Mouse (Mus musculus) midbrain, embryonic 14.5 days (tissue): ENCODE measurements around the gene Apip. TPM values are rescaled to one million over a fixed set of nuclear protein-coding genes. Genes with fewer than 3 reads are reported as not detected.

Source experiments
- ATAC-seq: fragments of 200-750 bp; cut with Nextera tagmentation; 2 replicates; pipeline ENCODE4 v1.8.0; 2017; ENCODE audit warnings: moderate number of reproducible peaks, moderate library complexity; ENCODE audit not compliant: low FRiP score, low TSS enrichment
- DNase-seq: peaks from one replicate; pipeline ENCODE4 v3.0.0-alpha.2; 2015
- H3K27ac ChIP-seq: fragments of 300-500 bp; sonication (generic); replicated peaks from 2 replicates; pipeline ENCODE4 v1.5.1; 2014; ENCODE audit warnings: mild to moderate bottlenecking, low read depth, low read length, moderate library complexity
- H3K27me3 ChIP-seq: fragments of 300-500 bp; sonication (generic); 2 replicates; pipeline ENCODE4 v1.6.1; 2014; ENCODE audit warnings: low read length, control low read depth, mixed read lengths; ENCODE audit not compliant: control insufficient read depth, insufficient read depth
- H3K36me3 ChIP-seq: fragments of 300-500 bp; sonication (generic); 2 replicates; pipeline ENCODE4 v1.6.1; 2014; ENCODE audit warnings: low read length, control low read depth; ENCODE audit not compliant: control insufficient read depth, insufficient read depth
- H3K4me1 ChIP-seq: fragments of 300-500 bp; sonication (generic); 2 replicates; pipeline ENCODE4 v1.6.1; 2014; ENCODE audit warnings: mild to moderate bottlenecking, antibody characterized with exemption, low read length, control low read depth; ENCODE audit not compliant: control insufficient read depth, insufficient read depth
- H3K4me2 ChIP-seq: fragments of 300-500 bp; sonication (generic); 2 replicates; pipeline ENCODE4 v1.6.1; 2014; ENCODE audit warnings: mild to moderate bottlenecking, low read length, moderate library complexity
- H3K4me3 ChIP-seq: fragments of 300-500 bp; sonication (generic); replicated peaks from 2 replicates; pipeline ENCODE4 v1.5.1; 2014; ENCODE audit warnings: low read depth, low read length
- H3K9ac ChIP-seq: fragments of 300-500 bp; sonication (generic); replicated peaks from 2 replicates; pipeline ENCODE4 v1.6.1; 2014; ENCODE audit warnings: mild to moderate bottlenecking, low read length, moderate library complexity
- H3K9me3 ChIP-seq: fragments of 300-500 bp; sonication (generic); 2 replicates; pipeline ENCODE4 v1.6.1; 2016; ENCODE audit warnings: low read length, control low read depth, mixed read lengths; ENCODE audit not compliant: control insufficient read depth
- WGBS: fragments of 180-500 bp; shearing (Covaris S2); extraction: QIAGEN DNeasy Blood & Tissue Kit; methylation state at CpG from one replicate; pipeline ENCODE4 v1.1.7; 2014; 5-methylcytosine and 5-hydroxymethylcytosine counted together
- polyA plus RNA-seq: library from polyadenylated mRNA; unstranded; fragments of >200 nt; fragmentation: Nextera tagmentation; extraction: Ambion mirVana; gene quantifications from 2 replicates; pipeline ENCODE4 v1.2.1, GENCODE M21; 2014

The Apip gene
- polyA plus RNA-seq, 1 experiment from 2014 or later, result 48.2 TPM

DNA sequence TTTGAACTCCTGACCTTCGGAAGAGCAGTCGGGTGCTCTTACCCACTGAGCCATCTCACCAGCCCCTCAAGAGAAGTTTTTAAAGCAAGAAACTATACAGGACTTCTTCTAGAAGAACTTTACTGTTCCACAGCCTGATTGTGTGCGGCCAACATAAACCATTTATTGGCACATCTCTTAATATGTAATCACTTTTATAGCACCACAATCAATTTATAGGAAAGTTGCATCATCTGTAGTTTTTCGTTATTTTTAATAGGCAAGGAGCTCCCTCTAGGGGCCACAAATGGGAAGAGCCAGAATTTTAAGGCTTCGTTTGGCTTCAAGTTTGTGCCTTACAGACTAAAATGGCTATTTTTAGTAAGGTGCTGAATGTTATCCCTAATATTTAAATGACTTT lies 11.0 kb downstream of the Apip start:
- Histone ChIP-seq H3K9ac (no peak overlapping the region), H3K9me3 (no peaks in the 10 kb centered on the region), H3K27ac (no peak overlapping the region), H3K27me3 (no peaks in the 10 kb centered on the region), H3K36me3 (peaks cover 15% of the 10 kb centered on the region), H3K4me2 (no peak overlapping the region), H3K4me3 (no peak overlapping the region), H3K4me1 (no peaks in the 10 kb centered on the region)
- DNase-seq, result peak; percentile 73
- WGBS, result 67% methylated on average over 5 of the region's 5 CpGs
- no peak for ATAC-seq

DNA sequence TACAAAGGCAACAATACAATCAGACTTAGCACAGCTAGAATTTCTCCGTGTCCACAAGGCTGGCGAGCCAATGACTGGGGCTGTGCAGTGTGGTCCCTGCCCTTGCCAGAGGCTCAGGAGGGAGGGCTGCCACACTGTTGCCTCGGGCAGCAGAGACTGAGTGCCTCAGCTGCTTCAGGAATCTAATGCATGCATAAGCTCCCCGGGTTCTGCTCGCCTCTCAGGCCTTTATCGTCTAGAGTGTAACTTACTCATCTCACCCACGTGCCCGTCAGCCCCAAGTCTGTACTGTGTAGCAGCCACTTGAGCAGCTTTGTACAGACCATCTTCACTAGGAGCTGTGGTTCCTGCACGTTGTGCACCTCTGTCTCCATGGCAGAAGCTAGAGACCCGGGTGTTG lies 12.2 kb downstream of the Apip start:
- WGBS, result 61% methylated on average over 10 of the region's 10 CpGs
- Histone ChIP-seq H3K27ac (no peak overlapping the region), H3K4me1 (no peaks in the 10 kb centered on the region), H3K9me3 (no peaks in the 10 kb centered on the region), H3K4me3 (no peak overlapping the region), H3K27me3 (no peaks in the 10 kb centered on the region), H3K36me3 (peaks cover 16% of the 10 kb centered on the region), H3K4me2 (no peak overlapping the region), H3K9ac (no peak overlapping the region)
- ATAC-seq, result no peak
- peak; percentile 13 for DNase-seq

DNA sequence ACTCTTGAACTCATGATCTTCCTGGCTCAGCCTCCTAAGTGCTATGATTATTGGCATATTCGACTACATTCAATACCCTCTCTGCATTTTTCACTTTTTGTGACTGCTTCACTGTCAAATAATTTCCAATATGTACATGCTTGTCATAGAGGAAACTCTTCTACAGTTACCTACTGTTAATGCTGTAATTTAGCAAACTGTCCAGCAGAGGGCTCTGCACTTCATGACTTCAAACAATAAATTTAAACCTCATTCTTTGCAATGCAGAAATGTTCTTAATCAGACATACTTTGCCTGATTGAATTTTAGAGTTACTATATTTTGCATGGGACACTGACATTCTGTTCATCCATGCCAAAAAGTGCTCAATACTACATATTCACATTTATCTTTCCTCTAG lies 13.0 kb downstream of the Apip start:
- Histone ChIP-seq H3K4me2 (no peak overlapping the region), H3K27me3 (no peaks in the 10 kb centered on the region), H3K27ac (no peak overlapping the region), H3K36me3 (peaks cover 16% of the 10 kb centered on the region), H3K4me3 (no peak overlapping the region), H3K9me3 (no peaks in the 10 kb centered on the region), H3K9ac (no peak overlapping the region), H3K4me1 (no peaks in the 10 kb centered on the region)
- ATAC-seq (no peak), DNase-seq (peak; percentile 87)
- 2% methylated on average over 1 of the region's 1 CpGs for WGBS

DNA sequence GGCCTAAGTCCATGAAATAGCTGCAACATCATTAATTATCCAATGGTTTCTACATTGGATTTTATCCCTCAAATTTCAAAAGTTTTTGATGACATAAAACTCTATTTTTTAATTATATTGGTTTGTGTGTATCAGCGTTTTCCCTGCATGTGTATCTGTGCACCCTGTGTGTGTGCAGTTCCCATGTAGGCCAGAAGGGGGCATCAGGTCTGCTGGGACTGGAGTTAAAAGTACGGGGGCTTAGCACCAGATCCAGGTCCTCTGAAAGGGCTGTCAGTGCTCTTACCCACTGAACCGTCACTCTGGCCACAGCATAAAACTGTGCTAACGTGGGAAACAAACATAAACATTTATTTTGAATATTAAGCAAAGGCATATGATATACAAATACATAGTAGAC lies 14.6 kb downstream of the Apip start:
- Histone ChIP-seq H3K9me3 (no peaks in the 10 kb centered on the region), H3K36me3 (peaks cover 24% of the 10 kb centered on the region), H3K4me2 (no peak overlapping the region), H3K4me1 (no peaks in the 10 kb centered on the region), H3K9ac (no peak overlapping the region), H3K27me3 (no peaks in the 10 kb centered on the region), H3K4me3 (no peak overlapping the region), H3K27ac (no peak overlapping the region)
- WGBS, result 96% methylated on average over 4 of the region's 4 CpGs
- ATAC-seq (no peak), DNase-seq (no peak)

DNA sequence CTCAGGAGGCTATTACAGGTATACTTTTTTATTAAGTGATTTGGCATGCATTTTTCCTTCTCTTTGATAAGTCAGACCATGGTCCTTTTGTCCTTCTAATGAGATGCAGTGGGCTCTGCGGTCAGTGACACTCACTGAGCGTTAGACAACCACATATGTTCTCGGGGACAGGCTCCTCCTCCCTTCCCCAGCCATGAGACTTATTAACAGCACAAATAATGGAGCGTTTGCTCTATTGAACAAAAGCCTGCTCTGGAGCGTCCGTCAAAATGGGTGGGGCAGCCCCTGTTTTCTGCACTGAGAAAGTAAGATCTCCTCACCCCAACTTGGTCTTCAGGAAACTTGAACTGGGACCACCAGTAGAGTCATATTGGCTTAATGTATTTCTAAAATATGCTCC lies 16.0 kb downstream of the Apip start:
- Histone ChIP-seq H3K36me3 (peaks cover 34% of the 10 kb centered on the region), H3K9ac (no peak overlapping the region), H3K27ac (no peak overlapping the region), H3K4me1 (no peaks in the 10 kb centered on the region), H3K4me3 (no peak overlapping the region), H3K27me3 (no peaks in the 10 kb centered on the region), H3K9me3 (no peaks in the 10 kb centered on the region), H3K4me2 (no peak overlapping the region)
- DNase-seq, result no peak
- ATAC-seq, result no peak
- 37% methylated on average over 6 of the region's 6 CpGs for WGBS

DNA sequence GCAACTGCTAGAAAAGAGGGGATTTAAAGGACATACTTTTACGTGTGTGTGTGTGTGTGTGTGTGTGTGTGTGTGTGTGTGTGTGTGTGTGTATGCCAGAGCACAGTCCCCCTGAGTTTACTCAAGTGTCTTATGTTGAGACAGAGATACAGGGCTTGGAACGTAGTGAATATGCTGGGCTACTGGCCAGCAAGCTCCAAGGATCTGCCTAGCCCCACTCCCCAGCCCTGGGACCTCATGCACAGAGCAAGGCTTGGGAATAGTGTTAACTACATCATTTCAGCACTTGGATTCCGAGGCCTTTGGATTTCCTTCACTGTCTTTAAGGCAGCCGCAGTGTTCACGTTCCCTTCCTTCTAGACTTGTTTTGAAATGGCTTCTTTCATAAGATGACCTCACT lies 29.1 kb downstream of the Apip start:
- 77% methylated on average over 5 of the region's 5 CpGs for WGBS
- Histone ChIP-seq H3K27ac (no peak overlapping the region), H3K9me3 (no peaks in the 10 kb centered on the region), H3K9ac (no peak overlapping the region), H3K4me1 (no peaks in the 10 kb centered on the region), H3K4me3 (no peak overlapping the region), H3K4me2 (no peak overlapping the region), H3K27me3 (no peaks in the 10 kb centered on the region), H3K36me3 (no peaks in the 10 kb centered on the region)
- ATAC-seq (no peak), DNase-seq (no peak)

DNA sequence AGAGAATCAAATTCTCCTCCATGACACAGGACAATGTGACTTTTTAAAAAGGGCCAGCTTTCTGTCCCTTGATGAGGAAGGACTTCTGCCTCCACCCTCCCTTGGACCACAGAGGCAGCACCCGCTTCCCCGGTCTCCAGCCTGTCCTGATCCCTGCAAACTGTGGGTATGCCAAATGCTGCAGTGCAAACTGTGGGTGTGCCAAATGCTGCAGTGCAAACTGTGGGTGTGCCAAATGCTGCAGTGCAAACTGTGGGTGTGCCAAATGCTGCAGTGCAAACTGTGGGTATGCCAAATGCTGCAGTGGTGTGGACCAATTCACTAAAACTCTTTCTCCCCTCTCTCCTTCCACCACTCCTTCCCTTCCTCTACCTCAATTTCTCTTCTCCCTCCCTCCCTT lies 32.7 kb downstream of the Apip start:
- no peak for ATAC-seq
- H3K4me1 ChIP-seq, result no peaks in the 10 kb centered on the region
- 91% methylated on average over 2 of the region's 2 CpGs for WGBS
- no peaks in the 10 kb centered on the region for H3K27me3 ChIP-seq
- H3K9me3 ChIP-seq, result no peaks in the 10 kb centered on the region
- H3K4me2 ChIP-seq, result no peak overlapping the region
- no peak overlapping the region for H3K9ac ChIP-seq
- H3K36me3 ChIP-seq, result no peaks in the 10 kb centered on the region
- H3K27ac ChIP-seq, result no peak overlapping the region
- H3K4me3 ChIP-seq, result no peak overlapping the region
- no peak for DNase-seq

DNA sequence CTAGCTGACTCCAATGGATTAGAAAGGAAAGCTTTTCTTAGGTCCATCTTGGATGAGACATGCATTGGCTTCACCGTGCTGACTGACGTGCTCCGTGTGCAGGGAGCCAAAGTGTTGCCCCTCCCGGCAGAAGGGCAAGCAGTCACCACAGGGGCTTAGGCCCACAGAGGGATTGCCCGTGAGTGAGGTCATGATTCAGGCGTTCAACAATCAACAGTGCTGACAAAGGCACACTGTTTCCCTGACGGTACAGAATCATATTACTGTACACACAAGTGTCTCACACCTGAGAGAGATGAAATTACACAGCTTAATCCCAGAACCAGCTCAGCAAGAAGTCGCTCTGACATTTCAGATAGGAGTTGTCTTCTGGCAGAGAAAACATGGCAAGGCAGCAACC lies 38.2 kb downstream of the Apip start:
- no peaks in the 10 kb centered on the region for H3K27me3 ChIP-seq
- H3K9ac ChIP-seq, result no peak overlapping the region
- no peaks in the 10 kb centered on the region for H3K9me3 ChIP-seq
- H3K27ac ChIP-seq, result no peak overlapping the region
- ATAC-seq (no peak), DNase-seq (no peak)
- no peak overlapping the region for H3K4me3 ChIP-seq
- WGBS, result 73% methylated on average over 8 of the region's 8 CpGs
- H3K36me3 ChIP-seq, result no peaks in the 10 kb centered on the region
- no peaks in the 10 kb centered on the region for H3K4me1 ChIP-seq
- no peak overlapping the region for H3K4me2 ChIP-seq

DNA sequence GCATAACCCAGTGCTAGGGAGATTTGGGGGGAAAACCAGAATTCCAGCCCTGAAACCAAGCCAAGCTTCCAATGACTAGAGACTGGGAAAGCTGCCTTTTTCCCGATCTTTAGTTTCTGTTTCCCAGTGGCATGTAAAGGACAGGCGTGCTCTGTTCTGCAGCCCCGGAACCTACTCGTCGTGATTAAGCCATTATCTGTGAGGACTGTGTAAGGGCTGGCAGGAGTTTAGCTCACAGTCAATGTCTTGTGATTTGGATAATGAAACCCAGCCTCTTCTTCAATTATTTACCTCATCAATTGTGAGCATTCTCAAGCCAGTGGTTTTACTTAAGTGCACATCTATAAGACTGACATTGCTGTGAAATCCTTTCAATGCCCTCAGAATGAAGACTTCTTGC lies 43.7 kb downstream of the Apip start:
- Histone ChIP-seq H3K27ac (no peak overlapping the region), H3K4me3 (no peak overlapping the region), H3K9ac (no peak overlapping the region), H3K36me3 (no peaks in the 10 kb centered on the region), H3K9me3 (no peaks in the 10 kb centered on the region), H3K4me2 (no peak overlapping the region), H3K27me3 (no peaks in the 10 kb centered on the region), H3K4me1 (no peaks in the 10 kb centered on the region)
- ATAC-seq (no peak), DNase-seq (no peak)
- WGBS, result 83% methylated on average over 5 of the region's 5 CpGs
